Mouse (Mus musculus): ENCODE measurements around the gene Slco1a6. TPM values are rescaled to one million over a fixed set of nuclear protein-coding genes. Genes with fewer than 3 reads are reported as not detected.
"Not testable (repeated sequence)": the region's sequence is repeated elsewhere in the genome, so short reads cannot be mapped to it uniquely, and the experiment has no call there.

Slco1a6 gene
- 0.24 TPM in 1 of 2 replicates, not detected in the other for polyA plus RNA-seq (2015; fragmentation: Nextera tagmentation; extraction: Ambion mirVana)

GRCm38 (mm10) chr6:142208421-142208820 lies at the start of gene Slco1a6:
Slco1a6 (minus strand) TSS chr6:142208521.
- Histone ChIP-seq H3K9ac (no peak within 1 kb of the TSS), H3K4me3 (replicated peaks) (no peak within 1 kb of the TSS), H3K27ac (replicated peaks) (no peak within 1 kb of the TSS), H3K4me2 (replicated peaks) (no peak within 1 kb of the TSS), H3K36me3 (no peaks in the 10 kb centered on the region), H3K9me3 (replicated peaks) (no peaks in the 10 kb centered on the region), H3K4me1 (no peaks in the 10 kb centered on the region), H3K27me3 (no peaks in the 10 kb centered on the region)
- 89% methylated on average over 4 of the region's 4 CpGs for WGBS
- no peak for ATAC-seq (ENCODE audit: insufficient number of reproducible peaks, low FRiP score, low TSS enrichment, low read depth)

GRCm38 (mm10) chr6:142250738-142251307 lies 42.5 kb upstream of the Slco1a6 start:
- not testable (repeated sequence) for H3K9ac ChIP-seq; H3K4me3 ChIP-seq (replicated peaks); H3K27ac ChIP-seq (replicated peaks); H3K9me3 ChIP-seq (replicated peaks); H3K36me3 ChIP-seq; H3K27me3 ChIP-seq; H3K4me2 ChIP-seq (replicated peaks); H3K4me1 ChIP-seq; ATAC-seq (ENCODE audit: insufficient number of reproducible peaks, low FRiP score, low TSS enrichment, low read depth)
- WGBS: 84% methylated on average over 1 of the region's 1 CpGs

GRCm38 (mm10) chr6:142245065-142245464 lies 36.7 kb upstream of the Slco1a6 start:
- no peak for ATAC-seq (ENCODE audit: insufficient number of reproducible peaks, low FRiP score, low TSS enrichment, low read depth)
- no peaks in the 10 kb centered on the region for H3K4me1 ChIP-seq
- no peaks in the 10 kb centered on the region for H3K9me3 ChIP-seq (replicated peaks)
- H3K4me3 ChIP-seq (replicated peaks): no peak overlapping the region
- WGBS: 86% methylated on average over 5 of the region's 5 CpGs
- H3K4me2 ChIP-seq (replicated peaks): no peak overlapping the region
- no peak overlapping the region for H3K27ac ChIP-seq (replicated peaks)
- H3K36me3 ChIP-seq: no peaks in the 10 kb centered on the region
- H3K27me3 ChIP-seq: no peaks in the 10 kb centered on the region
- H3K9ac ChIP-seq: no peak overlapping the region

DNA sequence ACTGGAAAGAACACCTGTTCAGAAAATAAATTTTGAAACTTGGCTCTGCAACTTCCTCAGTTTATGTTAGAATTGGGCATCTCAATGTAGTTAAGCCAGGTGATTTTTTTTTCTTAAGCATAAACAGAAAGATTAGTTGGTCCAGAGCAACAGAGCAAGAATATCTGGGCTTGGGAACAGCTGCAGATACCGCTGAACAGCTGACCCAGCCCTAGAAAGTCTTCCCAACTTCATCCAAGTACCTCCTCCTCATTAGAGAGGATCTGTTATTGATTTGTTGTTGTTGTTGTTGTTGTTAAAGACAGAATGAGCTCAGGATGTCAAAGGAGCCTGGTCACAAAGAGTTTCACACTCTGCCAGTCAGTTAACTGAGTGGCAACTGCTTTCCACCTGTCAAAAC lies 31.1 kb upstream of the Slco1a6 start:
- H3K27me3 ChIP-seq: no peaks in the 10 kb centered on the region
- no peaks in the 10 kb centered on the region for H3K4me1 ChIP-seq
- ATAC-seq (ENCODE audit: insufficient number of reproducible peaks, low FRiP score, low TSS enrichment, low read depth): no peak
- no peak overlapping the region for H3K4me3 ChIP-seq (replicated peaks)
- H3K27ac ChIP-seq (replicated peaks): no peak overlapping the region
- H3K9ac ChIP-seq: no peak overlapping the region
- 69% methylated on average over 1 of the region's 1 CpGs for WGBS
- H3K4me2 ChIP-seq (replicated peaks): no peak overlapping the region
- no peaks in the 10 kb centered on the region for H3K36me3 ChIP-seq
- H3K9me3 ChIP-seq (replicated peaks): no peaks in the 10 kb centered on the region

DNA sequence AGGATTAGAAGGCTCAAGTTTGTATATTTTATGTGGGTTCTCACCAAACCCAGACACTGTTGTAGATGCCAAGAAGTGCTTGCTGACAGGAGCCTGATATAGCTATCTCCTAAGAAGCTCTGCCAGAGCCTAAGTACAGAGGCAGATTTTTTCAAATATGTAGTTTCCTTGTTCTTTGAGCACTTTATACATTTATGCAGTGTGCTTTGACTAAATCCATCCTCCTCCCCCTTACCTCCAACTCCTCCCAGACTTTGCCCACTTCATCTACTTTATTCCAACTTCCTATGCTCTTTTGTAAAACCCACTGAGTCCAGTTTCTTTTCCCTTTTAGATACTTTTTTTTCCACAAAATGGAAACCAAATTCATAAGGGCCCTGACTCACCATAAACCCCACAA lies 11.8 kb upstream of the Slco1a6 start:
- no peak for ATAC-seq (ENCODE audit: insufficient number of reproducible peaks, low FRiP score, low TSS enrichment, low read depth)
- H3K27me3 ChIP-seq: no peaks in the 10 kb centered on the region

GRCm38 (mm10) chr6:142211821-142212220 lies 3.5 kb upstream of the Slco1a6 start:
- Histone ChIP-seq H3K9me3 (replicated peaks) (no peaks in the 10 kb centered on the region), H3K4me2 (replicated peaks) (no peak overlapping the region), H3K27me3 (no peaks in the 10 kb centered on the region), H3K27ac (replicated peaks) (no peak overlapping the region), H3K4me3 (replicated peaks) (no peak overlapping the region), H3K9ac (no peak overlapping the region), H3K4me1 (no peaks in the 10 kb centered on the region), H3K36me3 (no peaks in the 10 kb centered on the region)
- ATAC-seq (ENCODE audit: insufficient number of reproducible peaks, low FRiP score, low TSS enrichment, low read depth): no peak

More for the DNA sequence above, 11.8 kb upstream of the Slco1a6 start:
- no peak overlapping the region for H3K27ac ChIP-seq (replicated peaks)
- H3K9ac ChIP-seq: no peak overlapping the region
- H3K4me3 ChIP-seq (replicated peaks): no peak overlapping the region
- H3K36me3 ChIP-seq: no peaks in the 10 kb centered on the region
- H3K4me2 ChIP-seq (replicated peaks): no peak overlapping the region
- H3K4me1 ChIP-seq: no peaks in the 10 kb centered on the region
- H3K9me3 ChIP-seq (replicated peaks): no peaks in the 10 kb centered on the region

DNA sequence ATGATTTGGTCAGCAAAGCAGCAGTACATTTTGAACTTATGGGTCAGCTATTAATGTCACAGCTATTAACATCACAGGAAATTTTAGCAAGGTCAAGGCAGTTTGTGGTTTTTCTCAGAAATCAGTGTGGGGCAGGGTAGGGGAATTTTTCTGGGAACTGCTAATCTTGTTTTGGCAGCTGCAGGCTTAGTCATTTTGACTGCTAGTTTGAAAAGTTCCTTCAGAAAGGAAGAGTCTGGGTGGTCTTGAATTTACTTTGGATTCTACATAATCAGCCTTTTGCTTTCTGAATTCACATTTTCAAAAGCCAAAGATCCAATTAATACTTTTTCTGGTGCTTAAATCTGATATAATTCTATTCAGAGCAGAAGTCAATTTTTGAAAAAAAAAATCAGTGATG lies 1.4 kb upstream of the Slco1a6 start:
- no peaks in the 10 kb centered on the region for H3K4me1 ChIP-seq
- H3K36me3 ChIP-seq: no peaks in the 10 kb centered on the region
- no peak overlapping the region for H3K4me2 ChIP-seq (replicated peaks)
- no peak overlapping the region for H3K9ac ChIP-seq
- no peak for ATAC-seq (ENCODE audit: insufficient number of reproducible peaks, low FRiP score, low TSS enrichment, low read depth)
- no peaks in the 10 kb centered on the region for H3K27me3 ChIP-seq
- H3K9me3 ChIP-seq (replicated peaks): no peaks in the 10 kb centered on the region
- H3K27ac ChIP-seq (replicated peaks): no peak overlapping the region
- no peak overlapping the region for H3K4me3 ChIP-seq (replicated peaks)

- Histone ChIP-seq H3K27me3 (no peaks in the 10 kb centered on the region), H3K4me3 (replicated peaks) (no peak overlapping the region)
- no peak for ATAC-seq (ENCODE audit: insufficient number of reproducible peaks, low FRiP score, low TSS enrichment, low read depth)
Measured at GRCm38 (mm10) chr6:142200524-142200923, 7.8 kb downstream of the Slco1a6 start.

DNA sequence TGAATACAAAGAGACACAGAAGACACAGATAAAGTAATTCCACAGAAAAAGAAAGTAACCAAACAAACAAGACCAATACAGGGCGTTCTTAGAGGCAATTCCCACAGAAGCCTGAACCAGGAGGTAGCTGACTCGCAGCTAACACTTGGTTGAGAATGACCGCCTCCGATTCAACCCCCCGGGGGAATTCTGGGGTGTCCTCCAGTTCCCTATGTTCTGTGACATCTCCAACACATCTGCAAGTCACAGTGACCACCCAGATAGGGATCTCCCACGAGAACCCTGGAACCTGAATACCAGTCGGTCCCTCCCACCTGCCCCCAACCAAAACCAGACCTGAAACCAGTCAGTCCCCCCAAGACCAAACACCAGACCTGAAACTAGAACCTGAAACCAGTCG lies 14.1 kb downstream of the Slco1a6 start:
- ATAC-seq (ENCODE audit: insufficient number of reproducible peaks, low FRiP score, low TSS enrichment, low read depth): no peak
- Histone ChIP-seq H3K4me2 (replicated peaks) (no peak overlapping the region), H3K36me3 (no peaks in the 10 kb centered on the region), H3K4me1 (no peaks in the 10 kb centered on the region), H3K4me3 (replicated peaks) (no peak overlapping the region), H3K27me3 (no peaks in the 10 kb centered on the region), H3K9me3 (replicated peaks) (no peaks in the 10 kb centered on the region), H3K27ac (replicated peaks) (no peak overlapping the region), H3K9ac (no peak overlapping the region)
- 85% methylated on average over 8 of the region's 8 CpGs for WGBS

More at GRCm38 (mm10) chr6:142200524-142200923, 7.8 kb downstream of the Slco1a6 start:
- H3K36me3 ChIP-seq: no peaks in the 10 kb centered on the region
- no peaks in the 10 kb centered on the region for H3K4me1 ChIP-seq
- no peak overlapping the region for H3K9ac ChIP-seq
- H3K9me3 ChIP-seq (replicated peaks): no peaks in the 10 kb centered on the region
- no peak overlapping the region for H3K27ac ChIP-seq (replicated peaks)
- no peak overlapping the region for H3K4me2 ChIP-seq (replicated peaks)

GRCm38 (mm10) chr6:142191962-142192361 lies 16.4 kb downstream of the Slco1a6 start:
- no peak for ATAC-seq (ENCODE audit: insufficient number of reproducible peaks, low FRiP score, low TSS enrichment, low read depth)
- WGBS: 54% methylated on average over 1 of the region's 1 CpGs
- Histone ChIP-seq H3K9ac (no peak overlapping the region), H3K9me3 (replicated peaks) (no peaks in the 10 kb centered on the region), H3K4me1 (no peaks in the 10 kb centered on the region), H3K27me3 (no peaks in the 10 kb centered on the region), H3K27ac (replicated peaks) (no peak overlapping the region), H3K4me3 (replicated peaks) (no peak overlapping the region), H3K36me3 (no peaks in the 10 kb centered on the region), H3K4me2 (replicated peaks) (no peak overlapping the region)

DNA sequence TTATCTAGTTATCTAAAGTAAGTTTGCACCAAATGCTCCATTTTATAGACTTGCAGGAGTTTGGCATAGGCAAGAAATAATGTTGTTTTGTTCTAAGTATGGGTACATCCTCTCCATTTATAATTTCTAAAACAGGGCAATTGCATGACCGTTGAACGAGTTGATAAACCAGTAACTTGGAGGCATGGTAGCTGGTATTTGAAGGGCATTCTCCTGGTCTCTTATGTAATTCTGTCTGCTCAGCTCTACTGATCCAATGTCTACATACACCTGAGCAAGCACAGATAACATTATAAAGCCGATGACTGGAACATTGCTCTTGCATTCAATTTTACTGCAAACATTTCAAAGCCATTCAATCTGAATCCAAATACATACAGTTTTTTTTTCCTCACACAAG lies 20.9 kb downstream of the Slco1a6 start:
- H3K27ac ChIP-seq (replicated peaks): no peak overlapping the region

DNA sequence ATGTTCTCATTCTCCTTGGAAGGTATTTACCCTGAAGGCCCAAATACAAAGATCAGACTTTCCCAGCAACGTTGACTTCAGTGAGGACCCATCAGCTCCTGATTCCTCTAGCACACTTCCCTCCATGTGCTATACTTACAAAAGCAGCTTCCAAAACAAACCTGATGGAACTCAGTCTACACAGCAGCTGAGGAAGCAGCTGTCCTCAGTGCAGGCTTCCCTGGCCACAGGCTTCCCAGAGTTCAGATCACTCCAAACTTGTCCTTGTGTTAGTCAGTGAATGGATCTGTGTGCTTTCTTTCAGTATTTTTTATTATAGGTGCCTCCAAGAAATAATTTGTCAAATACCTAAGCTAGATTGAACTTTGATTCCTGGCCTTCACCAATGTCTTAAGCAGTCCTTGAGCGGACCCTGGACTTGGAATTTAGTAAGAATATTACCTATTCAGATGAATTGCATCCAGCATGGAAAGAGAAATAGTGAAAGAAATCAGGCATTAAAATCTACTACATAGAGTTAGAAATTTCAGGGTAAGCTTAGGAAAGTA lies 22.4 kb downstream of the Slco1a6 start:
- Histone ChIP-seq H3K9me3 (replicated peaks) (no peaks in the 10 kb centered on the region), H3K4me1 (no peaks in the 10 kb centered on the region), H3K4me3 (replicated peaks) (no peak overlapping the region), H3K9ac (no peak overlapping the region), H3K27ac (replicated peaks) (no peak overlapping the region), H3K36me3 (no peaks in the 10 kb centered on the region), H3K4me2 (replicated peaks) (no peak overlapping the region), H3K27me3 (no peaks in the 10 kb centered on the region)
- WGBS: 55% methylated on average over 2 of the region's 2 CpGs
- no peak for ATAC-seq (ENCODE audit: insufficient number of reproducible peaks, low FRiP score, low TSS enrichment, low read depth)

More for the DNA sequence above, 20.9 kb downstream of the Slco1a6 start:
- WGBS: 88% methylated on average over 3 of the region's 3 CpGs
- no peak for ATAC-seq (ENCODE audit: insufficient number of reproducible peaks, low FRiP score, low TSS enrichment, low read depth)
- no peaks in the 10 kb centered on the region for H3K9me3 ChIP-seq (replicated peaks)
- no peaks in the 10 kb centered on the region for H3K4me1 ChIP-seq
- H3K9ac ChIP-seq: no peak overlapping the region
- H3K27me3 ChIP-seq: no peaks in the 10 kb centered on the region
- no peaks in the 10 kb centered on the region for H3K36me3 ChIP-seq
- H3K4me3 ChIP-seq (replicated peaks): no peak overlapping the region
- H3K4me2 ChIP-seq (replicated peaks): no peak overlapping the region

All from embryonic facial prominence, embryonic 15.5 days (tissue).